Mouse (Mus musculus) adipocyte (in vitro differentiated cells): ENCODE measurements around the gene Zfp709.
"Not testable (repeated sequence)": the region's sequence is repeated elsewhere in the genome, so short reads cannot be mapped to it uniquely, and the experiment has no call there.

Experiments
- DNase-seq: peaks from one replicate; pipeline ENCODE4 v3.0.0-alpha.2; 2016; ENCODE audit warnings: low spot score

Zfp709 gene

GRCm38 (mm10) chr8:71925791-71926190 lies 44.0 kb downstream of the Zfp709 start:
- no peak for DNase-seq

GRCm38 (mm10) chr8:71926551-71926950 lies 44.7 kb downstream of the Zfp709 start:
- peak; percentile 59 for DNase-seq

GRCm38 (mm10) chr8:71927779-71928178 lies 46.0 kb downstream of the Zfp709 start:
- no peak for DNase-seq

- DNase-seq = not testable (repeated sequence)
Measured at GRCm38 (mm10) chr8:71938037-71938436, 56.2 kb downstream of the Zfp709 start.

- DNase-seq = no peak
Measured at GRCm38 (mm10) chr8:71940293-71941208, 58.7 kb downstream of the Zfp709 start.

- DNase-seq = no peak
Measured at GRCm38 (mm10) chr8:71941776-71942175, 60.0 kb downstream of the Zfp709 start.
